Mouse (Mus musculus): ENCODE measurements around the gene Olfr1047. TPM values are rescaled to one million over a fixed set of nuclear protein-coding genes. Genes with fewer than 3 reads are reported as not detected.

The Olfr1047 gene
- polyA plus RNA-seq, 1 experiment from 2014 or later: not detected

Other genes starting within 250 kb of the Olfr1047 start
- gene Olfr1031, start 241.1 kb downstream of the Olfr1047 start, polyA plus RNA-seq (2015; fragmentation: Nextera tagmentation; extraction: Ambion mirVana): not detected in 2 replicates
- not detected in 2 replicates for gene Olfr1032, start 225.9 kb downstream of the Olfr1047 start, polyA plus RNA-seq (2015; fragmentation: Nextera tagmentation; extraction: Ambion mirVana)
- not detected in 2 replicates for gene Olfr1033, start 210.8 kb downstream of the Olfr1047 start, polyA plus RNA-seq (2015; fragmentation: Nextera tagmentation; extraction: Ambion mirVana)
- gene Olfr1034, start 185.5 kb downstream of the Olfr1047 start, polyA plus RNA-seq (2015; fragmentation: Nextera tagmentation; extraction: Ambion mirVana): not detected in 2 replicates
- gene Olfr1036, start 157.4 kb downstream of the Olfr1047 start, polyA plus RNA-seq (2015; fragmentation: Nextera tagmentation; extraction: Ambion mirVana): not detected in 2 replicates
- not detected in 2 replicates for gene Olfr1037, start 144.0 kb downstream of the Olfr1047 start, polyA plus RNA-seq (2015; fragmentation: Nextera tagmentation; extraction: Ambion mirVana)
- gene Olfr1039, start 95.5 kb downstream of the Olfr1047 start, polyA plus RNA-seq (2015; fragmentation: Nextera tagmentation; extraction: Ambion mirVana): not detected in 2 replicates
- not detected in 2 replicates for gene Olfr1040, start 84.7 kb downstream of the Olfr1047 start, polyA plus RNA-seq (2015; fragmentation: Nextera tagmentation; extraction: Ambion mirVana)
- not detected in 2 replicates for gene Olfr1042, start 69.6 kb downstream of the Olfr1047 start, polyA plus RNA-seq (2015; fragmentation: Nextera tagmentation; extraction: Ambion mirVana)
- gene Olfr1043, start 63.9 kb downstream of the Olfr1047 start, polyA plus RNA-seq (2015; fragmentation: Nextera tagmentation; extraction: Ambion mirVana): not detected in 2 replicates
- gene Olfr1044, start 53.6 kb downstream of the Olfr1047 start, polyA plus RNA-seq (2015; fragmentation: Nextera tagmentation; extraction: Ambion mirVana): not detected in 2 replicates
- gene Olfr52, start 45.7 kb downstream of the Olfr1047 start, polyA plus RNA-seq (2015; fragmentation: Nextera tagmentation; extraction: Ambion mirVana): not detected in 2 replicates
- gene Olfr1045, start 28.4 kb downstream of the Olfr1047 start, polyA plus RNA-seq (2015; fragmentation: Nextera tagmentation; extraction: Ambion mirVana): not detected in 2 replicates
- not detected in 2 replicates for gene Olfr1046, start 12.1 kb downstream of the Olfr1047 start, polyA plus RNA-seq (2015; fragmentation: Nextera tagmentation; extraction: Ambion mirVana)
- gene Olfr1048, start 8.9 kb upstream of the Olfr1047 start, polyA plus RNA-seq (2015; fragmentation: Nextera tagmentation; extraction: Ambion mirVana): not detected in 2 replicates
- gene Olfr1049, start 26.9 kb upstream of the Olfr1047 start, polyA plus RNA-seq (2015; fragmentation: Nextera tagmentation; extraction: Ambion mirVana): not detected in 2 replicates
- gene Olfr1051, start 47.7 kb upstream of the Olfr1047 start, polyA plus RNA-seq (2015; fragmentation: Nextera tagmentation; extraction: Ambion mirVana): not detected in 2 replicates
- gene Olfr1052, start 61.1 kb upstream of the Olfr1047 start, polyA plus RNA-seq (2015; fragmentation: Nextera tagmentation; extraction: Ambion mirVana): not detected in 2 replicates
- not detected in 2 replicates for gene Olfr1053, start 83.9 kb upstream of the Olfr1047 start, polyA plus RNA-seq (2015; fragmentation: Nextera tagmentation; extraction: Ambion mirVana)
- not detected in 2 replicates for gene Olfr1054, start 104.0 kb upstream of the Olfr1047 start, polyA plus RNA-seq (2015; fragmentation: Nextera tagmentation; extraction: Ambion mirVana)
- gene Olfr1055, start 118.9 kb upstream of the Olfr1047 start, polyA plus RNA-seq (2015; fragmentation: Nextera tagmentation; extraction: Ambion mirVana): not detected in 2 replicates
- gene Olfr1056, start 131.1 kb upstream of the Olfr1047 start, polyA plus RNA-seq (2015; fragmentation: Nextera tagmentation; extraction: Ambion mirVana): not detected in 2 replicates
- not detected in 2 replicates for gene Olfr1057, start 147.0 kb upstream of the Olfr1047 start, polyA plus RNA-seq (2015; fragmentation: Nextera tagmentation; extraction: Ambion mirVana)
- gene Olfr1058, start 157.2 kb upstream of the Olfr1047 start, polyA plus RNA-seq (2015; fragmentation: Nextera tagmentation; extraction: Ambion mirVana): not detected in 2 replicates
- not detected in 2 replicates for gene Olfr1061, start 182.6 kb upstream of the Olfr1047 start, polyA plus RNA-seq (2015; fragmentation: Nextera tagmentation; extraction: Ambion mirVana)
- not detected in 2 replicates for gene Olfr1062, start 195.3 kb upstream of the Olfr1047 start, polyA plus RNA-seq (2015; fragmentation: Nextera tagmentation; extraction: Ambion mirVana)
- gene Olfr1065, start 219.2 kb upstream of the Olfr1047 start, polyA plus RNA-seq (2015; fragmentation: Nextera tagmentation; extraction: Ambion mirVana): not detected in 2 replicates
- not detected in 2 replicates for gene Olfr1066, start 224.9 kb upstream of the Olfr1047 start, polyA plus RNA-seq (2015; fragmentation: Nextera tagmentation; extraction: Ambion mirVana)

Measured in forebrain, embryonic 16.5 days (tissue).